Mouse (Mus musculus) cerebellum, adult 8-10 months (tissue): ENCODE data around the gene Gdf1.

Experiments used
- DNase-seq: peaks from one replicate; pipeline ENCODE4 v3.0.0; 2022

Gene Gdf1

DNA sequence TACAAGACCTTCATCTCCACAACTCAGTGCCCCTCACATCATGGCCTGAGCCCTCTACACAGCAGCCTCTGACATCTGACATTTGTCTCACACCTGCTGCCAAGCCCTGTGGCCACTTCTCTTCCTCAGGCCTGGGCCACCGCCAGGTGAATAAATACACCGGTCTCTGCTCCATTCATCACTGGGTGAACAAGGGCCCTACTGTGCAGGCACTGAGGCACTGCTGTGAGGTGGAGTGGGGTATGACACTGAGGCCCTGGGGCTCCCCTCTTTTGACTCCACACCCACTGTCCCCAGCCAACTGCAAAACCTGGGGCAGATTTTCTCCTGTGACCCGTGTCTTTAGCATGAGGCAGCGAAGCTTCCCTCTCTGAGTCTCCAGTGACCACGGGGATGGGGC lies 37.0 kb downstream of the Gdf1 start:
- DNase-seq, result no peak

GRCm38 (mm10) chr8:70370476-70370875 lies 40.9 kb downstream of the Gdf1 start:
- DNase-seq, result no peak

GRCm38 (mm10) chr8:70371951-70372350 lies 42.3 kb downstream of the Gdf1 start:
- no peak for DNase-seq

- DNase-seq, result peak; percentile 39
Measured at GRCm38 (mm10) chr8:70373397-70374317, 44.0 kb downstream of the Gdf1 start, which contains the start of gene Comp. Gene Comp (plus strand): TSS chr8:70373558.

- peak; percentile 93 for DNase-seq
Measured at GRCm38 (mm10) chr8:70374318-70374927, 44.8 kb downstream of the Gdf1 start.

DNA sequence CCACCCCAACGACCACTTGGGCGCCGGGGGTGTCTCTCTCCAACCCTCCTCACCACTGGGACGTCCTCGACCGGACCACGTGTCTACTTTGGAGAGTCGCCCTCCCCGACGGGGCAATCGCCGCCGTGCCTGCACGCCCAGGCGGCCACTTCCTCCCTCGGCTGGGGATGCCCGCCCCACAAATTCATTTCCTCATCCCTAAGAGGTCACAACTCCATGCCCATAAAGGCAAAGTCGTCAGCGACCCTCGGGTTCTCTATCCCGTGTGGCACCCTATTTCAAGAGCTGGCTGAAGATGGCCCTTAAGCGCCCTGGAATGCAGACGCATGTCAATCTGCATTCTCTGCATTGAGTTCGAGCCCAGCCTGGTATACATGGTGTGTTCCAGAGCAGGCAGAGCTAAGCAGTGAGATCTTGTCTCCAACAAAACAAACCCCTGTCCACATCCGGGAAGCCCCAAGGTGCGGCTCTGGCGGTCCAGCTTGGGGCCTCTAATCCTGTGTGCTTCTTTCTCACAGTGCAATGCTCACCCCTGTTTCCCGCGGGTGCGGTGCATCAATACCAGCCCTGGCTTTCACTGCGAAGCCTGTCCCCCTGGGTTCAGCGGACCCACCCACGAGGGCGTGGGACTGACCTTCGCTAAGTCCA lies 45.7 kb downstream of the Gdf1 start:
- peak; percentile 36 for DNase-seq

- peak; percentile 40 for DNase-seq
Measured at GRCm38 (mm10) chr8:70376275-70376741, 46.7 kb downstream of the Gdf1 start.

- no peak for DNase-seq
Measured at GRCm38 (mm10) chr8:70377049-70377448, 47.4 kb downstream of the Gdf1 start.

GRCm38 (mm10) chr8:70380069-70380468 lies 50.5 kb downstream of the Gdf1 start:
- no peak for DNase-seq
